Mouse (Mus musculus): ENCODE measurements at regions not wholly inside any gene's neighbourhood (a gene's known extent, or its start where the extent isn't known, plus 50 kb on each side); places are given as distances from the start of the nearest gene placed in this dataset.

DNA sequence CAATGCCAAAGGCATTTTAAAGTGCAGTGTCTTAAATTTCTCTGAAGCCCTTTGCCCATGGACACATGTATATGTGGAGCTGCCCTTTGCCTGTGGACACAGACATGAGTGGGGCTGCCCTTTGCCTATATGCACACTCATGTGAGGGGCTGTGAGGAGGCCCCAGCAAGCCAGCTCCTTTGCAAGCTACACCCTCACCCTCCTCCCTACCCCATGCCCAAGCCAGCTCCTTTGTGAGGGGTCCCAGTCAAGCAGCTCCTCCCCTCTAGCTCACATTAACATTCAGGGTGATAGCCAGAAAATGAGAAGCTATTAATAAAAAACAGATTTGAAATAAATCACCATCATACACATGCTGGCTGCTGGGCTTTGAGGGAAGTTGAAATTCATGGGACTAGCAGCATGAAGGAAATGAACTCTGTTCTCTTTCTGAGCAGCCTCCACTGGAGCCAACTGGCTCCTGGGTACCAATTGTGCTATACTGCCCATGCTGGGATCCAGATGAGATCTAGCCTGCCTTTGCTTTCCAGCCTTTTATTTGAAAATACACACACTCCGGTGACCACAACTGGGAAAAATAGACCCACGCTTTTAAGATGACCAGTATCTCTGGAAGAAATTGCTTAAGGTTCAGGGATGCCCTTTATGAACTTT, 151.4 kb downstream of the Abcc12 start:
- DNase-seq (ENCODE audit: extremely low spot score in 1 of 2, low spot score in 1 of 2): no peak

DNA sequence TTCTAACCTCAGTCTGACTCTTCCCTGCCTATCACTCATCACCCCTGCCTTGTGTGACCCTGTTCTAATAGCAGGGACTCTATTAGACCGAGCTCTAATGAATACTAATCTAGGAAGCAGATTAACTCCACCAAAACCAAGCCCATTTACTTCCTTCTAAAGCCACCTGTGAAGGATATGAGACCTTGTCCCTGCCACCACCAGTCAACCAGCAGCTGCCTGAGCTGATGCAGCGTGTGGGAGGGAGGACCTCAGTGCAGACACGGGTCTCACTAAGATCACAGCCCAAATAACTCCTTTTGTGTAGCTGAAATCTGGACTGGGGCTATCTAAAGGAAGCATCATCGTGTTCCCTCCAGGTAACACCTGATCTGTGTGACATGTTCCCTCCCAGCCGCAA, 152.4 kb downstream of the Abcc12 start:
- no peak for DNase-seq (ENCODE audit: extremely low spot score in 1 of 2, low spot score in 1 of 2)

DNA sequence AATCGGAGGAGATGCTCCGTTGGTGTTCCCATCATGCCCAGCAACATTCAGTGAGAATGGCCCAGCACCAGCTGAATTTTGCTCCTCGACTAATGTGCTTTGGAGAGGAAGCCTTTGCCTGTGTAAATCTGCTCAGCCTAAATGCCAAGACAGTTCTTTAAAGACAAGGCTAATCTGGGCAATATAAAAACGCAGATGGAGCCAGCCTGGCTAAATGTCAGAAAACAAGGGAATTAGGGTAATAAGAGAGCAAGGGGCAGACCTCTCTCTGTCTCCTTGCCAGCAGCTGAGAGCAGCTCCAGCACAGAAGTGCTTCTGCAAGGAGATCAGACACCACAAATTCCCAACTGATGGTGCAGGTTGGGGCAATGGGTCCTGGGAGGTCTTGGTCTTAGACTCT, 154.4 kb downstream of the Abcc12 start:
- DNase-seq (ENCODE audit: extremely low spot score in 1 of 2, low spot score in 1 of 2): no peak

DNA sequence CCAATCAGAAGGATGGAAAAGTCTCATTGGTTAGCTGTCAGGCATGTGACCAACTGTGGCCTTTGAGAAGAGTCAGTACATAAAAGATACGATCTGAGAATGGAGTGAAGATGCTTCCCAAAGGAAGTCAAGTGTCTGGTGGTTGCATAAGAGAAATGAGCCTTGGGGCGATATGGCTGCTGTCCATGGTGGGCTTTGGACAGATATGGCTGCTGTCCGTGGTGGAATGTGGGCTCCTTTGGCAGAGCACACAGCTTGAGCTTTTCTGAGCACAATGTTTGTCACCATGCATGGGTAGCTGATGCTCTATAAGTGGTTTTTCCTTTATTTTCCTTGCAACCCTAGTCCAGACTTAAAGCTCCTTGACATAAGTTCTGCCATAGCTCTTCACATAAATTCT, 155.1 kb downstream of the Abcc12 start:
- DNase-seq (ENCODE audit: extremely low spot score in 1 of 2, low spot score in 1 of 2): no peak

DNA sequence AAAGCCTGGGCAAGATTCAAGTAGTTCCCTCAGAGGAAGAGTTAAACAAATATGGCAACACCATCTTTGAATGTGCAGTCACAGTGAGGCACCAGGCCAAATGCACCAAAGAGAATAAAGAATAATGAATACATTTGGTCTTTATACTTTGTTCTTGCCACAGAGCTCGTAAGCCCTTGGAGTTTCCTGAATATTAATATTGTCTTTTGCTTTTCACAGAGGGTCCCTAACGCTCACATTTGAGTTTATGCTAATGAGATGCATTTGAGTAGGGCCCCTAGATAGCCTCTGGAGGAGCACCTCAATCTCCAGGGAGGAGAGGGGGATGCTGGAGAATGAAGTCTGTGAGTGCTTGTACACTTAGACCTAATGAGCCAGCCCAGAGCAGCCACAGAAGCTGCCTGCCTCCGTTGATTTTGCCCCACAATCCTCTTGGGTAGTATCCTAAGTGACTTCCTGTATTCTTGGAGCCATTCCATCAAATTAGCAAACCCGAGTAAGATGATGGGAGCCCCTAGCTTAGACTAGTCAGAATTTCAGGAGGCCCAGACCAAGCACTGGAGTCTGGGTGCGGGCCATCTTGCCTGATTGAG, 161.3 kb downstream of the Abcc12 start:
- DNase-seq (ENCODE audit: extremely low spot score in 1 of 2, low spot score in 1 of 2): no peak

DNA sequence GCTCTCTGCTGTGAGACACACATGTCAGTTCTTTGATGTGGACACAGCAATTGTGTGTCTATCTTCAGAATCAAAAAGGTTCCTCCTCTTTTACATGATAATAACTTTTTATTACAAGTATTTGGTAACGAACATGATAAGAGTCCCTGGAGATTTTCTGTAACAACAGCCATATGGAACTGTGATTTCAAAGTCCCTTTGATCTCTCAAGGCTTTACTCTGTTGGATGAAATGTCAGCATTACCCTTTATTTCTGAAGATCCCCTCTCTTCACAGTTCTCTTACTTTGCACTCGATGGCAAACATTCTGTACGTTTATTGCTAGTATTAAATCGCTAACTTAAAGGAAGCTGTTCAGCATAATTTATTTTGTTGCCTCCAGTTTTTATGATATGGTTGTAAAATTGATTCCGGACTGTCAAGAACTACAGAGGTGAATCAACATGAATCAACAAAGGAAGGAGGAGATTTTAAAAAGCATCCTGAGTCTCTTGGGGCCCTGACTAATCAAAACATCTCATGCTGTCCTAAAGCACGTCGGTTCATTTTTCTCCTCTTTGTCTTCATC, 162.0 kb downstream of the Abcc12 start:
- DNase-seq (ENCODE audit: extremely low spot score in 1 of 2, low spot score in 1 of 2): no peak

DNA sequence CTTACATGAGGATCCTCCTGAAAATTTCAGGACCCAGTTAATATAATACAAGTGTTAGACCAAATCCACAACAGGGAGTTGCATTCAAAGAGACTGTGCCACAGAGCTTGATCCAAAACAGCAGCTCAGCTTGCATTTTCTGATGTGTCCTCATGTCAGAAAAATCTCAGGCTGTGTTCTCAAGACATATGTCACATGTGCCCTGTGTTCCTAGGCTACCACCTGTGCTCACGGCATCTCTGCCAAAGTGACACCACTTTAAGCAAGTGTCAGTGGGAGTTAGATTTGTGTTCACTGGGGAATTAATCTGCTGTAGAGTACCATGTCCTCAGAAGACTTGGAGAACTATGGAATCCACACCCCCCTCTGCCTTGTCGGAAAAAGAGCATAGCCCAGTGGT, 165.3 kb downstream of the Abcc12 start:
- no peak for DNase-seq (ENCODE audit: extremely low spot score in 1 of 2, low spot score in 1 of 2)

DNA sequence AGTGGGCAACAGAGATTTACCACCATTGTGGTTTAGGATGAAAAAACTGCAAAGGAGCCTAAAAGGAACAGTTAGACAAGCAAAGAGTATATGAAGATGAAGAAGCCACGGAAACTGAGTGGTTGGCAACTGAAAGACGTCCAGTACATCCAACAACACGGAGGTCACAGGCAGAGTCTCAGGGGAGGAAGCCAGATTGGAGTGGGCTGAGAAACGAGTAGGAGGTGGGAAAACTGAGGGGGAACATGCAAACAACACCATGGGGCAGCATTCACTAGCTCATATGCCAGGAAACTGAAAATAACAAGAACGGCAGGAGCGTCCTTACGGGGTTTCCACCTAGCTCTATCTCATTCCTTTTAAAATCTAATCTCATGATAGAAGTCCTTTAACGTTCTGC, 169.3 kb downstream of the Abcc12 start:
- DNase-seq (ENCODE audit: extremely low spot score in 1 of 2, low spot score in 1 of 2): no peak

DNA sequence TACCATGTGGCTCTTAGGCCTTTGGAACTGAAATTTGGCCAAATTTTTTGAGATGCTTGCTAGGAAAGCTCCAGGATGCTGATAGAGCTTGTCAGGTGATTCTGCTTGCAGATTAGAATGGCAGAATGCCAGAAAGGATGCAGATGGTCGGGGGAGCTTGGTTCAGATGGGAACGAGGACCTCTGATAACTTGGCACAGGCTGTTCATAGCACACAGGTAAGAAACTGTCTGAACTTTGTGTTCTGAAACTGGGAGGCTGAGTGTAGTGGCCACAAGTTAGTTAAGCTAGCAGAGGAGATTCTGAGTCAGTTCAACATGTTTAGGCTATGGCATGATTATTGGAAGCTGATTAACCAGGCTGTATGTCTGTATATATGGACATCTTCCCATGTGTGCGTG, 174.3 kb downstream of the Abcc12 start:
- no peak for DNase-seq (ENCODE audit: extremely low spot score in 1 of 2, low spot score in 1 of 2)

DNA sequence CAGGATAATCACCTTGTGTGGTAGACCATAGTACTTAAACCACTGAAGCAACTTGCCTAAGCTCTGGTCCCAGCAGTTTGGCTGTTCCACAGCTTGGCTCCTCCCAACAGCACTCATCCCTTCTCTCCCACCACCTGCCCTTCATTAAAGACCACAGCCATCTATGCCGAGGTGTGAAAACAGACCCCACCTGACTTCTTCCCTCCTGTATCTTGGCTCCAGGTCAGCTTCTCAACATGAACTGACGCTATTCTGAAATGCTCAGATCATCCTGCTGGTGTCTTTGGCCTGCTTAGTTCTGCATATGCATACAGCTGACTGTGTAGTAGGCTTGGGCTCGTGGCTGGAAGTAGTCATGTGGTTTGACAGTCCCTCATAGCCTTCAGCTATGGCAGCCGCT, 177.1 kb downstream of the Abcc12 start:
- no peak for DNase-seq (ENCODE audit: extremely low spot score in 1 of 2, low spot score in 1 of 2)

DNA sequence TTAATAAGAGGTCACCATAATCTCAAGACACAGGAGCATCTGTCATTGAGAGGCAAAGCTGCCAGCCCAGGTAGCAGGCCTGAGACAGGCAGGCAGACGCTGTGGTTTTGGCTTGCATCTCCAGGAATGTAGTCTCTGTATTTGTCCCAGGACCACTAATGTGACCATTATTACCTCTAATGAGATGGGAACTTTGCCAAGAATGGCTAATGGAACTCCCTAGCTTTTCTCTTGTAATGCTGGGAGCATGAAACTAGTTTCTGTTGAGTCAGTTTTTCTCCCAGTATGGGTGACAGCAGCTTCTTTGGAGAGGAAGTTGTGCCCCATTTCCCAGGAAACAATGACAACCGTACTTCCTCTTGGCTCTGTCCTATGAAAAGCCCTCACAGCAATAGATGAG, 178.5 kb downstream of the Abcc12 start:
- DNase-seq (ENCODE audit: extremely low spot score in 1 of 2, low spot score in 1 of 2): no peak

DNA sequence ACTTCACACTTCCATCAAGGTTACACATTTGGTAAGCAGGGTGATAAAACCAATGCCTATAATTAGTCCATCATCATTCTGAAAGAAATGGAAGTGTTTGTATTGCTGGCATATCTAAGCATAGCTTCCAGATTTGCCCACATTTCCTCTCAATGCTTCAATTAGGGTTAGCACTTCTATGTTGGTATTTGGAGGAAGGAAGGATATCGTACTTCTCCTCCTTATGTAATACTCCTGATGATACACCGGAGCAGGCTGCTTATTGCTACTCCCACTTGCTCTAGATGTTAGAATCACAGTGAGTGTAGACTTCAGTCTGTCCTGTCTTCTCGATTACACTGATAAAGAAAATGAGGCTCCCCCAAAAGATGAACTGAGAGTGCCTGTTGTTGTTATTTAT, 185.4 kb downstream of the Abcc12 start:
- no peak for DNase-seq (ENCODE audit: extremely low spot score in 1 of 2, low spot score in 1 of 2)

DNA sequence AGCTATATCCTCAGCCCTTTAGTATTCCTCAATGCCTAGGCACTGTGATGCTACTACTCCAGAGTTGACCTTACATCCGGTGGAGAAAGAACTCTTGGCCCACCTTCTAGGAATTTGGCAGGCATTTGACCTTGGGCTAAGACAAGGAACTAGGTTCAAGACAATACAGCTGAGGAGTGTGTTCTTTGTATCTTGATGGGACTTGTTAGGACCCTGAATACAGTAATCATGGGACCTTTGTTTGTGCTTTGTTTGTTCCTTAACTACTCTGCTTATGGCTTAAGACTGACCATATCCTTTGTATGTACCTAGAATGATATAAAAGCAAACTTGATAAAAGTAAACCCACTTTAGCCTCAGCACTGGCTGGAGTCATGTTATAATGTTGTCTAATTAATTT, 186.7 kb downstream of the Abcc12 start:
- no peak for DNase-seq (ENCODE audit: extremely low spot score in 1 of 2, low spot score in 1 of 2)

DNA sequence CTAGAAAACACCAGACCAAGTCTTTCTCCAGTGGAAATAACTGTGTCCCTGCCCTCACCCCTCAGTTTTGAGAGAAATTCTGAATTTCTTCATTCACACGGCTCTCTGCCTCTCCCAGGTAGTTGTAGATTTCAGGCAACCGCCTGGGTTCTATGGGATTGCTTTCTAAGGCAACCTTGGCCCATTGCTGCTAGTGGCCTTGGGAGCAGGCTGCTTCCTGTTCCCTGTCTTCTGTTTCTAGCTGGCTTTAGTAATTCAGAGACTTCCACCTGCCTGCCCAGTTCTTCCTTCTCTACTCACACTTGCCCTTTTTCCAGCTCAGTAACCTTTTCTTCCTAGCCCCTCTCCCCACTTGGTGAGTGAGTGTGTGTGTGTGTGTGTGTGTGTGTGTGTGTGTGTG, 187.1 kb downstream of the Abcc12 start:
- DNase-seq (ENCODE audit: extremely low spot score in 1 of 2, low spot score in 1 of 2): no peak

DNA sequence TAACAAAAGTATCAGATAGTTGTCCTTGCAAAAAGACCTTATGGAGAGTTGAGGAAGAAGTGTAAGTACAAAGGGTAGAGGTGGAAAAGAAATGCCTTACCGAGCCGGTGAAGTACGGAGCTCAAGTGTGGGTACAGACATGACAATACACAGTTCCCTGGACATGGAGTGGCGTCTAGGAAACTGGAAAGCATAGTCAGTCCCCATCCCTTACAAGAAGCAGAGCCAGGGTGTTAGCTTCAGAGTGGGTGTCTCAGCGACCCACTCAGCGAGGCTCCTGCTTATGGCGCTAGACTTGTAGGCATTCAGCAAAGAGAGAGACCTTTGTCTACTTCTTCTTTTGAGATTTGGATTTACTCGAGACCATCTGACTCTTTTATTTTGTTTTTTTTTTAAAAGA, 189.8 kb downstream of the Abcc12 start:
- no peak for DNase-seq (ENCODE audit: extremely low spot score in 1 of 2, low spot score in 1 of 2)

DNA sequence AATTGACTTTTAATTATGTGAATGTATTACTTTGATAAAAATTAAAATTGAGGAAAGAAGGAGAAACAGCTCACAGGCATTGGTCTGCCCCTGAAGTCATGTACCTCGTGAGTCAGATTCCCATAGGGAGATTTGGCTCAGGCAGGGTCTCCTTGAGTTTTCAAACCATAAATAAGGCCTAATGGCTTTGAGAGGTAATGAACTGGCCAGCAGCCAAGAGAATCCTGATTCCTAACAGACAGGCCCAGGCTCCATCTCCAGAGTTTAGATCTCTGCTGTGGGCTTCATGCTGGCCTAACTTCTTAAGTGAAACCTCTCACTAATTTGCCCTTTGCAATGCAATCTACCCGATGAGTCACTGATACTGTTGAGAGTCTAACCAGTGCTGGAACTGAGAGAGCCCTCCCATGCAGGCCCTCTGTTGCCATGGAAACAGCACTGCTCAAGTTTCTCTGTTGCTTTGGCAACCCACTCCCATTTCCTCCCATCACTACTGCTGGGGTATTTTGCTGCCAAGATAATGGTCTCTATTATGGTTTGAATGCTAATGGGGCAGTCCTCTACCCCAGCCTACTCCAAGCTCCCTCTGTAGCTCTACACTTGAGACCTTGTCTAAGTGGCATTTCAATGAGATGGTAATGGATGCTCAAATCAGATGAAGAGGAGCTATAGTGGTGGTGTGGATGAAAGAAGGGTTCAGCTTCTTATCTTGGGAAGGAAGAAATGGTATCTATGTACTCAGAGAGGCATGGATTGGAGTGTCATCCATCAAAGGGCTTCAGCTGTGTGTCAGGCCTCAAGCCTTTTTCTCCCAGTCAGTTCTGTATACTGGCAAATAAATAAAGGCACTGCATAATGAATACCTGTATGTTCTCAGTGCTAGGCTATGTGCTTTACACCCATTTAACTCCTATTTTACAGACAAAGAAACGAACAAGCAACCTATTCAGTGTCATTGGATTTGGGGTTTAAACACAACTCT, 190.5 kb downstream of the Abcc12 start:
- DNase-seq (ENCODE audit: extremely low spot score in 1 of 2, low spot score in 1 of 2): peak; percentile 39 to 46

DNA sequence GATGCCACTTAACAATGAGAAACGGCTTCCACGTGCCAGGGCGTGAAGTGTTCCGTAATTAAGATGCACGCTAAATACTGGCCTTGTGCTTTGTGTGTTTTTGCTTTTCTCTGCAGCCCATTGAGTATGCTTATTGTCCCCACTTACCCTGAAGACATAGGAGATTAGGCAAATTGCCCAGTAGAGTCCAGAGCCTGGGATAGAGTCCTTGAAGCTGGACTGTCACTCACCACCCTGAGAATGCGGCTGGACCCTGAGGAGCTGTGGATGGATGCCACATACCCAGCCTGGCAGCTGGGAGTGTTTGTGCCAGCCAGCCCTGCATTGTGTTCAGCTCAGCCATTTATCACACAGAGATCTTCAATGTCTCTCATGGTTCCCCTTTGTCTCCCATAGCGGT, 195.2 kb downstream of the Abcc12 start:
- DNase-seq (ENCODE audit: extremely low spot score in 1 of 2, low spot score in 1 of 2): no peak

DNA sequence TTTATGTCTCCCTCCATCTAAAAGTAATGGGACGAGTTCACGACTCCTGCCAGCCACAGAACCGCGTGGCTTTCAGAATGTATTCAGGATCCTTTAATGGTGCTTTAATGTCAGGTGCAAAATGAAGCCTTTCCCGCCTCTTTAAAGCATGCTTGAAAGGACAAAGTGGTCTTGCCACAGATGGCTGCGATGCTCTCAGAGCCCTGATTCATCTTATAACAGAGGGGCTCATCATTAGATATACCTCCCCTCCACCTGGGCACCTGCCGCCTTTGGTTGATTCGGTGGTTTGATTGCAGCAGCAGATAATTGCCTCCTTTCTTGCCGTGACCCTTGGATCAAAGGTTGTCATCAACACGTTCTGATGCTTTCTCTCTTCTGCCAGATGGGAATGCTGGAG, 198.5 kb downstream of the Abcc12 start:
- no peak for DNase-seq (ENCODE audit: extremely low spot score in 1 of 2, low spot score in 1 of 2)

DNA sequence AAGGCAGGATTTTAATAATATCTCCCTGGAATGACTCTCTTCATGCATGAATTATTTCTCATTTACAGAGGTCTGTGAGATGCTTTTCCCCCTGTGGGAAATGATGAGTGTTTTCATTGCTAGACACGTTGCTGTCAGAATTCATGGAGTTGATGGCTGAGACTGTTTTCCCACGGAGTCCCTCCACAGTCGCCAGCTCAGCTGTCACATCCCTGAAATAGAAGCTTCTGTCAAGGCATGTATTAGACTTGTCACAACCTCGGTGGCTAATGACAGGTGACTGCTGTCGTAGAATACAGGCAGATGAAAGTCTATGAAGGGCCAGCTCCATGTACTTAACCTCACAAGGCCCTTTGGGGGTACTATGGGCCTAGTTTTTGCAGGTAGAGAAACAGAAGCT, 212.4 kb downstream of the Abcc12 start:
- DNase-seq (ENCODE audit: extremely low spot score in 1 of 2, low spot score in 1 of 2): no peak

DNA sequence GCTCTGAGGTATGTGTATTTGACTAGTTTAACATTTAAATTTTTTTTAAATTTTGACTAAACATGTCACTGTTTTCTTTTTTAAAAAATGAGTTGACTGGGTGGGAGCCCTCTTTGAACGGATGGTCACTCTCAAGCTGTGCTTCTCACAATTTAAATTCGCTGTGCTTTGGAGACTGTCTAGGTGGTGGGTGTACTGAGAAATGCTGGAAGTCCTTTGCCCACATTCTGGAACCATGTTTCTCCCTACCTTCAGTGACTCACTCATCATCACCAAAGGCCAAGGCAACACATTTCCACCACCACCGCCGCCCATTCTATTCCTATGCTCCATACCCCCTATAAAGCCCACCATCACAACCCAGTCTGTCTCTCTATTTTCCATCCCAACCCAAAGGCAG, 213.8 kb downstream of the Abcc12 start:
- DNase-seq (ENCODE audit: extremely low spot score in 1 of 2, low spot score in 1 of 2): no peak

DNA sequence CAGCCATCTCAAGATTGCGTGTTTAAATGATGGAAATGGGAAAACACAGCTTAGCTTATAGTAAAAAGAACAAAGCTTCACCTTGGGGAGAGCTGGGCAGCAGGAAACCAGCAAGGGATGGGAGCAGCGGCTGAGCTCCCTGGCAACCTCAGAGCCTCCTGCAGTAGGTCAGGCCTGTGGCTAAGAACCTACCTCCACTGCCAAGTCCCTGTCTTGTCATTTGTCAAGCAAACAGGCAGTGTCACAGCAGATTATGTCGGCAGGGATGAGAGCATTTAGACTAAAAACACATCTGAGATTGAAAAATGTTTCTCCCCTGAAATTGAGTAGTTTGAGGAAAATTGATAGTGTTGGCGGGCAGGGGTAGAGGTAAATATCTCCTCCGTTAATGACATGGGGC, 214.8 kb downstream of the Abcc12 start:
- no peak for DNase-seq (ENCODE audit: extremely low spot score in 1 of 2, low spot score in 1 of 2)
